Mouse (Mus musculus): ENCODE data around the gene Itga9. TPM values are rescaled to one million over a fixed set of nuclear protein-coding genes. Genes with fewer than 3 reads are reported as not detected.

Gene Itga9
- total RNA-seq, 2 experiments from 2014 or later = 2.9 to 5.4 TPM

DNA sequence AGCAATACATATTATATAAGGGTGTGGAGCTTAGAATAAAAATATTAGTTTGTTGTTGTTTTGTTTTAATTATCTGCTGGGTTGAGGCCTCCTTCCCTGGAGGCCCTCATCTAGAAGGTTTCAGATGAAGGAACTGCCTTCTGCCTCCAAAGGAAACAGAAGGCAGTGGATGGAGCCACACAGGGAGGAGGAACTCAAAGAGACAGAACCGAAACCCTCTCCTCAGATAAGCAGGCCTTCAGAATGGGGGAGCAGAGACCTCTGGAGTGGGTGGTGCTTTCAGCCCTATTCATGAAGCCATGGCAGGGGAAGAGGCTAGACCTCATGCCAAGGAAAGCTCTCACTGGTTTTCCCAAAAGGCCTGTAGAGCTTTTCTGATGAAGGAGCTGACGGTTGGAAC lies 216.1 kb downstream of the Itga9 start:
- DNase-seq = no peak

- peak; percentile 11 for DNase-seq
Measured at GRCm38 (mm10) chr9:118831080-118831479, 224.6 kb downstream of the Itga9 start.

- DNase-seq = no peak
Measured at GRCm38 (mm10) chr9:118832533-118832932, 226.0 kb downstream of the Itga9 start.

DNA sequence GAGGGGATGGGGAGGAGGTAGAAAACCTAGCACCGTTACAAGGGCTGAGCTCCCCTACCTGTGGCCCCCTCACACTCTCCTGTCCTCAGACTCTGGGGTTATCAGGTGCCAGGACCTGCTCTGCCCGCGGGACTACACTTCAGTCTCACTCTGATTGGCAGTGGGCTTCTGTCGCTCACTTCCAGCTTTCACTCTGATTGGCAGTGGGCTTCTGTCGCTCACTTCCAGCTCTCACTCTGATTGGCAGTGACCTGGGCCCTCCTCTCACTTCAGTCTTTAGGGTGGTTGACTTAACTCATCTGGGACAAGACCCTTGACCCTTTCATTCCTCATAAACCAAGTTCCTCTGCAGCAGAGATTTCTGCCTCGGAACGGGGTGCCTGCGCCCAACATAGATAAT lies 226.9 kb downstream of the Itga9 start:
- DNase-seq = no peak

GRCm38 (mm10) chr9:118838910-118839667 lies 232.6 kb downstream of the Itga9 start:
- DNase-seq = no peak

GRCm38 (mm10) chr9:118841247-118841646 lies 234.8 kb downstream of the Itga9 start:
- DNase-seq = peak; percentile 9 to 10

- DNase-seq = no peak
Measured at GRCm38 (mm10) chr9:118841907-118842432, 235.5 kb downstream of the Itga9 start.

- DNase-seq = no peak
Measured at GRCm38 (mm10) chr9:118843711-118844110, 237.2 kb downstream of the Itga9 start.

- no peak for DNase-seq
Measured at GRCm38 (mm10) chr9:118845003-118845402, 238.5 kb downstream of the Itga9 start.

- no peak for DNase-seq
Measured at GRCm38 (mm10) chr9:118846766-118847165, 240.3 kb downstream of the Itga9 start.

DNA sequence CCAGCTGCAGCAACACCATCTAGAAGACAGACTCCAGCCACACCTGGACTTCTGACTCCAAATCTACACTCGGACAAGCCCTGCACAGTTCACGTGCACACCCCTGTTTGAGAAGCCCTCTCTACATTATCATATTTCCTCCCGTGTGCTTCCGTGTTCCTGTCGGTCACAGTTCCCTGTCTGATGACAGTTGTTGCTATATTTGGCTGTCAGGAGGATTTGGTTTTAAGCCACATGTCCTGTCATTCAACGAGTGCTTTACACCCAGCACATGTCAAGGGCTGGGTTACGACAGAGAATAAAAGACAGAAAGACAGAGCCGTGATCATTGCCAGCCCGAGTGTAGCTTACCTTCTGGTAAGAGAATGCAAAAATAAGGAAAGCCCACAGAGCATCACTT lies 250.2 kb downstream of the Itga9 start:
- no peak for DNase-seq

DNA sequence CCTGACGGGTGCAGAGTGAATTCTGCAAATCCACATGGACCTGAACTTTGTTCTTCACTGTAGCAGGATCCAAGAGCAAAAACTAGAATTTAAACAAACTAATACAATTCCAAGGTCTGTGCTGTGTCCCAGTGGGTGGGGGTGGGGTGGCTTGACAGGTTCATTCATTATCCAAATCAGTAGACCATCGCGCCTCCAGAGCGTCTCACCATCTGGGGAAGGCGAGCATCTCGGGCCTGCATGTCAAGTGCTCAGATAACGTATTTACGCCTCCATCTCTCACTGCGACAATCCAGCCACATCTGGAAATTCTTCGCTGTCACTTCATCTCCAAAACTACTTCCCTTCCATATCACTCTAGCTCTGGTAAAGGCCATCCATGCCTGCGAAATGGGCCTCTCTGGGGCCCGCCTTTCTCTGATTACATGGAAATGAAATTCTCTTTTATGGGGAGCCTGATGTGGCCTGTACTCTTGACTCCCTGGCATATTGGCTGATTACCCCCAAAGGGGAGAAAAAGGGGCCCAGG lies 254.2 kb downstream of the Itga9 start:
- DNase-seq = no peak

DNA sequence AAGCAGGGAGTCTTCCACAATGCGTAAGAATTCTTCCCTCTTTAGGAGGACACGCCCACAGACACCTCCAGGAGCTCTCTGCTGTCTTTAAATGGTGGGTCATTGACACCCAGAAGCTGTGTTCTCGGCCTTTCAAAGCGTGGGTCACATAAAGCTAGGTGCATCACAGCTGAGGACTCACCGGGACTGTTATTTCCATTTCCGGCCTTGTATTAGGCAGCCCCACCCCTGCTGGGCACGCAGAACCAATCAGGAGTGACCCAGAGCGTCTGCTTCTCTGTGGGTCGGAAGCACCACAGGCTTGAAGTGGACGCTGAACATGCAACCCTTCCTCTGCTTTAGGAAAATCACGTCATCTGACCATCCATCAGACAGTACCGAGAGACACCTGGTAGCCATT lies 255.7 kb downstream of the Itga9 start:
- DNase-seq = no peak

DNA sequence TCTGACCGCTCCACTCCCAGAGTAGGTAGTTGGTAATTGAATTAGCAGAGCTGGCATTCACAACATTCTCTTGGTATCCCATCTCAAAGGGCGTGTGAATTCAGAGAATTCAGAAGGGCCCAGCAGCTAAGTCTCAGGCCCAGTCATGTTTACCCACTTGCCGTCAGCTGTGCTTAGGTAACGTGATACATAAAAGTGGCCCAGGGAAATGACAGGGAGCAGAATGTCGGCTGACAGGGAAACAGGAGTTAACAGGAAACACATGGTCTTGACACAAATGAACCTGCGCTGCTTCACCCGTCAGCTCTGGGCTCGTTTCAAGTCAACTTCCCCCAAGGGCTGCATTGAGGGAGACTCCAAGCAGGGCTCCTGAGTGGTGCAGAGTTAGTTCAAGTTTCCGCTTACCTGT lies 256.4 kb downstream of the Itga9 start:
- DNase-seq = no peak

DNA sequence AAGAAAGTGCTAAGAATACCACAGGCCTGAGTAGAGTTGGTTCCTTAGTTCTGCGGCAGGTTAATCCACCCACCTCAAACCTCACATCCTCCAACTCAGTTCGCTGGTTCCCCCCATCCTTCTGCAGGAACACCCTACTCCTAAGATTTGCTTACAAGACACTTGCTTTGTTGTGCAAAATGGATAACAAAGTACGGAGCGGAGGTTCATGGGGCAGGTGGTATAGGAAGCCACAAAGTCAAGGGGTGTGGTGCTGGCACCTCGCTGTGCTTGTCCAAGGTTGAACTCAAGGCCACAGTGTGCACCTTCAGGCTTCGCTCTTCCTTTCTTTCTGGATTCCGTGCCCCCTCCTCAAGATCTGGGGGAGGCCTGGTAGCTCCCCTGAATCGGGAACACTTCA lies 257.0 kb downstream of the Itga9 start:
- DNase-seq = no peak

- DNase-seq = no peak
Measured at GRCm38 (mm10) chr9:118866949-118867348, 260.5 kb downstream of the Itga9 start.

DNA sequence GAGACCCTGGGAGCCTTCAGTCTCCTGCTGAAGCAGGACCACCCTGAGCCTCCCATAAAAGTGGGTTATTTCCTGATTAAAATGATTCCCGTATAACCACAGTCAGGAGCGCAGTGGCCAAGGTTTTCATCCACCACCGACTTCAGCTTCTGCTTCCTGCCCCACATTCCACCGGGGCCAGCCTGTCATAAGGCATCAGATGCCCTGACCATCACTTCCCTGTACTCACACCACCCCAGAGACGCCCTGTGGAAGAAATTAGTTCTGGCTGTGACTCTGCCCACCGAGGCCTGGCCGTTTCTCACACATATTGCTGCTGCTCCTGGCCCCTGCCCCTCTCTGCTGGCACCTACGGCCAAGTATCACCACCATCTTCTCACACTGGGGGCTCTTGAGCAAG lies 261.4 kb downstream of the Itga9 start:
- no peak for DNase-seq

- DNase-seq = peak in 1 of 2 experiments; percentile 43
Measured at GRCm38 (mm10) chr9:118871089-118871488, 264.6 kb downstream of the Itga9 start.

DNA sequence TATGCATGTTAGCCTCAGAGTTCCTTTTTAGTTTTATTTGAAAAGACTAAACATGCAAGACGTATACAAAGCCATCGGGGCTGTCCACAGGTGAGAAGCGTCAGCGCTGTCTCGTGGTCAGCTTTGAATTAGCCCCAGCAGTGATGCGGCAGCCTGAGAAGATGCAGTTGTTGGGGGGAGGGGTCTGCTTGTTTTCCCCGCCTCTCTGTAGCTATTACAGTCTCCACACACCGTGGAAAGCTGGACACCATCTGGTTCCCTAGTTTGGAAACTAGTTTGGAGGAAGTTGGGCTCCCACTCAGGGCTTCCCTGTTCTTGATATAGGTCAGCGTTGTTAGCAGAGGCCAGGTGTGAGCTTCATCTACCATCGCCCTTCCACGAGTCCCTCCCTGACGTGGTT lies 266.5 kb downstream of the Itga9 start:
- no peak for DNase-seq

GRCm38 (mm10) chr9:118873596-118873995 lies 267.1 kb downstream of the Itga9 start:
- DNase-seq = no peak

- no peak for DNase-seq
Measured at GRCm38 (mm10) chr9:118875705-118876104, 269.2 kb downstream of the Itga9 start.

- no peak for DNase-seq
Measured at GRCm38 (mm10) chr9:118876902-118877301, 270.4 kb downstream of the Itga9 start.

DNA sequence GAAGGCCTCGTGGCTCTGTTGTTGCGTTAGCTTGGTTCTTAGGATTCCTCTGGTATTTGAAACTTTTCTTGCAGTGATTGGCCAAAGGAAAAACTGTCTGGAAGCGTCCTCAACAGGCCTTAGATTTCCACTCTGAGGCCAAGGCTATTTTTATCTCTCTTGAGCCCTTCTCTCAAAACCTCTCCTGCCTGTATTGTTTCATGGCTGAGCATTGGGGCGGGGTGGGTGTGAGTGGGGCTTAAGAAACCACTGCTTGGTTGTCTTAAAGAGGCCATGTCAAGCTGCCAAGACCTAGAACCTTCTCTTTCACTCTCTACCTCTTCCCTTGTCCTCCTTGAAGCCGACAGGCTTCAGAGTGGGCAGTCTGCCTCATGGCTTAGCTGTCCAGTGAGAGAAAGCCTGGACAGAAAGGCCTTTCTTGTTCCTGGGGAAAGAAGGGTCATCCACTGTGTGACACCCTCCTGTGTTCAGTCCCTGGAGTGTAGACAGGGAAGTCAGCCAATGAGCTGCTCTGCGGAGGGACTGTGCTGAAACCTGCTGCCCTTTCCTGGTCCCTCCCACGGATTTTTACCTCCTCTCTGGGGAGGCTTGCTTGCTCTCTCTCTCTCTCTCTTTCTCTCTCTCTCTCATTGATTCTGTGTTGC lies 271.0 kb downstream of the Itga9 start:
- DNase-seq = no peak

GRCm38 (mm10) chr9:118878596-118878995 lies 272.1 kb downstream of the Itga9 start:
- no peak for DNase-seq

Measured in layer of hippocampus, postnatal 36 days (tissue).